Mouse (Mus musculus): Measurements from ENCODE around the gene Tns3.
A peak's percentile ranks its signal among the peaks of the same experiment; 100 is the strongest.

Tns3 gene

GRCm38 (mm10) chr11:8583137-8583536 lies 81.2 kb downstream of the Tns3 start:
- no peak for DNase-seq (ENCODE audit: extremely low read depth, low read depth, low spot score)

GRCm38 (mm10) chr11:8582101-8582920 lies 82.0 kb downstream of the Tns3 start:
- no peak for DNase-seq (ENCODE audit: extremely low read depth, low read depth, low spot score)

- no peak for DNase-seq (ENCODE audit: extremely low read depth, low read depth, low spot score)
Measured at GRCm38 (mm10) chr11:8579789-8580188, 84.5 kb downstream of the Tns3 start.

- DNase-seq (ENCODE audit: extremely low read depth, low read depth, low spot score), result no peak
Measured at GRCm38 (mm10) chr11:8575217-8576180, 88.8 kb downstream of the Tns3 start.

GRCm38 (mm10) chr11:8574562-8574961 lies 89.8 kb downstream of the Tns3 start:
- DNase-seq (ENCODE audit: extremely low read depth, low read depth, low spot score), result no peak

- DNase-seq (ENCODE audit: extremely low read depth, low read depth, low spot score), result no peak
Measured at GRCm38 (mm10) chr11:8572762-8573161, 91.6 kb downstream of the Tns3 start.

- DNase-seq (ENCODE audit: extremely low read depth, low read depth, low spot score), result peak; percentile 64
Measured at GRCm38 (mm10) chr11:8569232-8570028, 94.9 kb downstream of the Tns3 start.

GRCm38 (mm10) chr11:8568829-8569228 lies 95.5 kb downstream of the Tns3 start:
- no peak for DNase-seq (ENCODE audit: extremely low read depth, low read depth, low spot score)

- no peak for DNase-seq (ENCODE audit: extremely low read depth, low read depth, low spot score)
Measured at GRCm38 (mm10) chr11:8566250-8566853, 98.0 kb downstream of the Tns3 start.

- no peak for DNase-seq (ENCODE audit: extremely low read depth, low read depth, low spot score)
Measured at GRCm38 (mm10) chr11:8558761-8559282, 105.5 kb downstream of the Tns3 start.

GRCm38 (mm10) chr11:8558258-8558657 lies 106.1 kb downstream of the Tns3 start:
- DNase-seq (ENCODE audit: extremely low read depth, low read depth, low spot score), result no peak

GRCm38 (mm10) chr11:8557006-8557405 lies 107.3 kb downstream of the Tns3 start:
- DNase-seq (ENCODE audit: extremely low read depth, low read depth, low spot score), result no peak

- no peak for DNase-seq (ENCODE audit: extremely low read depth, low read depth, low spot score)
Measured at GRCm38 (mm10) chr11:8551710-8552109, 112.6 kb downstream of the Tns3 start.

GRCm38 (mm10) chr11:8547661-8548060 lies 116.7 kb downstream of the Tns3 start:
- no peak for DNase-seq (ENCODE audit: extremely low read depth, low read depth, low spot score)

- DNase-seq (ENCODE audit: extremely low read depth, low read depth, low spot score), result no peak
Measured at GRCm38 (mm10) chr11:8545798-8546197, 118.5 kb downstream of the Tns3 start.

GRCm38 (mm10) chr11:8544355-8544754 lies 120.0 kb downstream of the Tns3 start:
- DNase-seq (ENCODE audit: extremely low read depth, low read depth, low spot score), result no peak

GRCm38 (mm10) chr11:8541222-8541815 lies 123.0 kb downstream of the Tns3 start:
- no peak for DNase-seq (ENCODE audit: extremely low read depth, low read depth, low spot score)

GRCm38 (mm10) chr11:8539593-8540265 lies 124.6 kb downstream of the Tns3 start:
- DNase-seq (ENCODE audit: extremely low read depth, low read depth, low spot score), result no peak

GRCm38 (mm10) chr11:8537013-8537614 lies 127.2 kb downstream of the Tns3 start:
- no peak for DNase-seq (ENCODE audit: extremely low read depth, low read depth, low spot score)

Data from fat pad, adult 2 months (tissue).